8 mouse cellular contexts compared by ENCODE assay signal in genomic region chr13:57281504-57281903, GRCm38 (mm10).
DNase-seq lines count a peak whose midpoint lies in the region; TF ChIP-seq lines count a peak whose summit lies in the region.

No protein-coding gene starts in this region.

- DNase-seq in heart, adult 11 months = peak; percentile 29
- DNase-seq in heart, adult 8-10 months (ENCODE audit: low spot score) = no peak
- peak; percentile 22 for DNase-seq in urinary bladder, postnatal 14 days (ENCODE audit: low spot score)
- no peak for DNase-seq in urinary bladder, postnatal 4 days (ENCODE audit: low spot score in 2 of 2)
- peak; percentile 67 for DNase-seq in embryonic facial prominence, embryonic 10.5 days (ENCODE audit: low spot score)
- peak; percentile 62 to 67 for DNase-seq in layer of hippocampus, postnatal 14 days (ENCODE audit: low spot score in 2 of 2)
- peak; percentile 87 for DNase-seq in retina, embryonic 14.5 days (ENCODE audit: low spot score)
- no peak for DNase-seq in thymus, adult 2 months

- no peak for TF ChIP-seq CTCF in thymus, adult 2 months (IDR thresholded peaks at IDR 0.05; ENCODE audit: borderline replicate concordance, control insufficient read depth, extremely low read depth, insufficient read depth, low read length, poor library complexity)

- 24% methylated on average over 3 of the region's 3 CpGs for WGBS in embryonic facial prominence, embryonic 10.5 days
- WGBS in thymus, adult 2 months = 42% methylated on average over 3 of the region's 3 CpGs

- H3K27me3 ChIP-seq in embryonic facial prominence, embryonic 10.5 days (replicated peaks; ENCODE audit: low read depth, poor library complexity, severe bottlenecking) = 0 out of 2 replicates have a peak, but pooled peaks cover 11% of the 10 kb centered on the region
- no peaks in the 10 kb centered on the region for H3K27me3 ChIP-seq in thymus, adult 2 months (ENCODE audit: control insufficient read depth, insufficient read depth, low read length)

- no peak overlapping the region for H3K4me3 ChIP-seq in embryonic facial prominence, embryonic 10.5 days
- H3K4me3 ChIP-seq in thymus, adult 2 months (ENCODE audit: control insufficient read depth, insufficient read depth, low read length) = no peak overlapping the region

- no peaks in the 10 kb centered on the region for H3K36me3 ChIP-seq in embryonic facial prominence, embryonic 10.5 days (replicated peaks)
- no peaks in the 10 kb centered on the region for H3K36me3 ChIP-seq in thymus, adult 2 months (ENCODE audit: control insufficient read depth, insufficient read depth, low read length)

- H3K27ac ChIP-seq in embryonic facial prominence, embryonic 10.5 days (replicated peaks) = no peak overlapping the region
- H3K27ac ChIP-seq in thymus, adult 2 months (ENCODE audit: control insufficient read depth, insufficient read depth, low read length) = no peak overlapping the region

- H3K4me1 ChIP-seq in embryonic facial prominence, embryonic 10.5 days = peaks cover 10% of the 10 kb centered on the region
- no peaks in the 10 kb centered on the region for H3K4me1 ChIP-seq in thymus, adult 2 months (replicated peaks; ENCODE audit: control insufficient read depth, insufficient read depth, low read length)

- H3K9me3 ChIP-seq in embryonic facial prominence, embryonic 10.5 days = 0 out of 2 replicates have a peak, but pooled peaks cover 3% of the 10 kb centered on the region

- no peak for TF ChIP-seq POLR2A in thymus, adult 2 months (IDR thresholded peaks at IDR 0.05; ENCODE audit: control insufficient read depth, extremely low read depth, insufficient read depth, low read length, poor library complexity)

Comparison
In these comparisons a context has a peak if more than half of its experiments do, and no peak if none do; other contexts are left out.
1. DNase-seq: peak in heart, adult 11 months (single experiment), urinary bladder, postnatal 14 days (single experiment), embryonic facial prominence, embryonic 10.5 days (single experiment), layer of hippocampus, postnatal 14 days (2 of 2) and retina, embryonic 14.5 days (single experiment); none in heart, adult 8-10 months (single experiment), urinary bladder, postnatal 4 days (0 of 2) and thymus, adult 2 months (single experiment).